Mouse (Mus musculus): Measurements from ENCODE around the gene Gss.
"Not testable (repeated sequence)": the region's sequence is repeated elsewhere in the genome, so short reads cannot be mapped to it uniquely, and the experiment has no call there.

The Gss gene

DNA sequence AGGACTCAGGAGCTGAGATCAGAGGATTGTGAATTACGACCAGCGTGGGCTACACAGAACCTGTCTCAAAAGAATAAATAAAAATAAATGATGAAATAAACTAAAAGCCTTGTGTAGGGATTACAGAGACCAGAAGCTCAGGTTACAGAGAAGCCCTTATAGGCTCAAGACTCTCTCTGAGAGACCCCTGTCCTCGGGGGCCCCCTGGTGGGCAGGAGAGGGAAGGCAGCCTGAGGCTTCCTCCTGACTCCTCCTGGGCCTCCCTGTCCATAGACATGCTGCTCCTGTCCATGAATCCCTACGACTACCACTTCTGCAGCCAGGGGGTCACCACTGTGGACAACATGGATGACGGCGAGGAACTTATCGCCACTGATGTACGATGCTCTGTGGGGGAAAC, 27.2 kb upstream of the Gss start:
- in situ Hi-C loops (cut with MboI, MseI), result loop anchor here in 1 of 2 experiments (5.0 kb wide), 1 partner anchor 108 kb away; no protein-coding TSS in a partner anchor

DNA sequence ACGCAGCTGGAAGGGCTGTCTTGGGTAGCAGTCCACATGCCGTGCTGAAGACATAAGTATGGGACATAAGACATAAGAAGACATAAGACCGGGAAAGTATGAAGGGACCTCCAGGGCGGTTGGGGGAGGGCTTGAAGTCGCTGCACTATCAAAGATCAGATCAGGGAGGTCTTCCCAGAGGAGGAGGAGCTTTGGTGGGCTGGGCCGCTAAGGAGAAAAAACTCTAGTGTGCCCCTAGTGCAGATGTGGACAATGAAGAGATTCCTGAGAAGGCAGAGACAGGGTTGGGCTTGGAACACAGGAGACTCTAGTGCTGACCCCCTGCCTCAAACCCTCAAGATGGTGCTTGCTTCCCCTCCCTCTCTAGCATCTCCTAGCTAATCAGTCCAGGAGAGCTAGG, 24.4 kb upstream of the Gss start:
- in situ Hi-C loops (cut with MboI, MseI), result loop anchor here in 1 of 2 experiments (5.0 kb wide), 1 partner anchor 105 kb away; no protein-coding TSS in a partner anchor

- in situ Hi-C loops (cut with MboI, MseI), result no loop called here
Observed at GRCm38 (mm10) chr2:155613953-155614352, 21.3 kb upstream of the Gss start.

DNA sequence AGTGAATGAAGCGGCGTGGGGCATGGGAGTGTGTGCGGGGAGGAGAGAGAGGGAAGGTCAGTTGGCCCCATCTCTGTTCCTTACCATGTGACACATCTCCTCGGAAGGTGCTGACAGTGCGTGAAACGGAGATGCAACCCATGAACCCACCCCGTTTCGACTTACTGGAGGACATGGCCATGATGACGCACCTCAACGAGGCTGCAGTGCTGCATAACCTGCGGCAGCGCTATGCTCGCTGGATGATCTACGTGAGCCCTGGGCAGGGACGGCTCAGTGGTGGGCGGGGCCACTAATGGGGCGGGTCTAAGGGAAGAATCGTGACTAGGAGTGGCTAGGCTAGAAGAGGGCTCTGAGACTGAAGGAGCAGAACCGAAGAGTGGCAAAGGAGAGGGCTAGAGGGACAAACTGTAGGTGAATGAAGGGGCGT, 20.7 kb upstream of the Gss start:
- in situ Hi-C loops (cut with MboI, MseI), result no loop called here

GRCm38 (mm10) chr2:155611834-155612550, 19.4 kb upstream of the Gss start:
- in situ Hi-C loops (cut with MboI, MseI), result no loop called here

- in situ Hi-C loops (cut with MboI, MseI), result no loop called here
Observed at GRCm38 (mm10) chr2:155610978-155611377, 18.4 kb upstream of the Gss start, which contains the start of gene Myh7b. Myh7b (plus strand) TSS chr2:155611212.

DNA sequence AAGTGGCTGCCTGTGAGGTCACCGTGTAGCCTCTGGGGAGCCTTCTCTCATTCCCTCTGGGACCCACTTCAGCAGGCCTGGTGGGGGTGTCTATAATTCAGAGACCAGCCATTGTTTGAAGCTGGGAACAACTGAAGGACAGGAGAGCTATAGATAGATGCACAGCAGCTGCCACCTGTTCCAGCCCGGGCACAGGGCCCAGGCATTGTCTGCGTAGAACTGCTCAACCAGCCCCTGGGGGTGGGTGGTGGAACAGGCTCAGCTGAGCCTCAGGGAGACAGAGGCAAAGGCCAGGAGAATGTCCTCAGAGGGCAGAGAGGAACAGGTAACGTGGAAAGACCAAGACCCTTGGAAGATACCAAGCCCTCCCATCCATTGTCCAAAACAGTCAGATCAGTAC, 13.8 kb upstream of the Gss start:
- in situ Hi-C loops (cut with MboI, MseI), result no loop called here

DNA sequence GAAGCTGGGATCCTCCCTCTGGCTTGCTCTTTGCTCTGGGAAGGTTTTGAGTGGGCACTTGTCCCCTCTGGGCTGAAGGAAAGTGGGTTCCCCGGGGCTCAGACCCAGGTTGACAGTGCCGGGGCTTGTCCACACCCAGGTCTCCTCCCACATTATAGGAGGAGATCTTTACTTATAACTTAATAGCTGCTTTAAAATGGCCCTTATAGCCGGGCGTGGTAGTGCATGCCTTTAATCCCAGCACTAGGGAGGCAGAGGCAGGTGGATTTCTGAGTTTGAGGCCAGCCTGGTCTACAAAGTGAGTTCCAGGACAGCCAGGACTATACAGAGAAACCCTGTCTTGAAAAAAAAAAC, 12.6 kb upstream of the Gss start:
- in situ Hi-C loops (cut with MboI, MseI), result not testable (repeated sequence)

- in situ Hi-C loops (cut with MboI, MseI), result no loop called here
Observed at GRCm38 (mm10) chr2:155604560-155605235, 12.1 kb upstream of the Gss start.

DNA sequence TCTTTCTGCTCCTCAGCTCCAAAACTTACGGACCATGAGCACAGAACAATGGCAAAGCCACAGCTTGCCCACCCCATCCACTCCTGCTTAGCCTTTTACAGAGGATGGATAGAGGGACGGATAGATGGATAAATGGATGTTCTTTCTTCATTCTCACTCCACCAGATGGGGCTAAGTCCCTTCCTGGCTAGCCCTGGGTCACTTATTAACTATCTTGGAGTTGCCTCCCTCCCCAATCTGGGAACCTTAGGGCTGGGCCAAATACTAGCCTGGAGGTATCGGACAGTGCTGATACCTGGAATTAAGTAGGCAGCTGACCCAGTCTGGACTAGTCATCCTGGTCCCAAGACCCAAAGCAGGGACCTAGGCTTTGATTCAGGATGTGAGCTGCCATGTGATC, 11.1 kb upstream of the Gss start:
- in situ Hi-C loops (cut with MboI, MseI), result no loop called here

GRCm38 (mm10) chr2:155595516-155595915, 2.9 kb upstream of the Gss start:
- in situ Hi-C loops (cut with MboI, MseI), result no loop called here

GRCm38 (mm10) chr2:155592854-155593283, 259 bp upstream of the Gss start:
- in situ Hi-C loops (cut with MboI, MseI), result no loop called here

DNA sequence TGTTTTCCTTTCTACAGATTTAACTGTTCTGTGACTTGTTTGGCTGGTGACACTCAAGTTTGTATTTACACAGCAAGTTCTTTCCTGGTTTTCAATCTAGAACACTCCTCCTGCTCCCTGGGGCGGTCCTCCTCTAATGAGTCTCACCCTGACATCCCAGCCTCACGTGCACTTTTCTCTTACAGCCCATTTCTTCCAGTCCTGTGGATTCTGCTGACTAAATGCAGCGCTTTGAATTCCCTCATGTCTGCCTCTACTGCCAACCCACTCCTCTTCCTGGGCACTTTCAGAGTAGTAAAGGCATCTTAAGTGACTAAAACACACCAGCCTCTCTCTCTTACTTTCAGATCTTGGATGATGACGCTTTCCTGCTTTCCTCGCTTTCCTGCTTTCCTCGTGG, 934 bp downstream of the Gss start:
- in situ Hi-C loops (cut with MboI, MseI), result no loop called here

GRCm38 (mm10) chr2:155590876-155591275, 1.7 kb downstream of the Gss start:
- in situ Hi-C loops (cut with MboI, MseI), result no loop called here

GRCm38 (mm10) chr2:155589521-155589920, 3.1 kb downstream of the Gss start:
- in situ Hi-C loops (cut with MboI, MseI), result loop anchor here in 1 of 2 experiments (10.0 kb wide), 1 partner anchor 75 kb away; the partner anchor contains the start of genes Acss2 and Ggt7

DNA sequence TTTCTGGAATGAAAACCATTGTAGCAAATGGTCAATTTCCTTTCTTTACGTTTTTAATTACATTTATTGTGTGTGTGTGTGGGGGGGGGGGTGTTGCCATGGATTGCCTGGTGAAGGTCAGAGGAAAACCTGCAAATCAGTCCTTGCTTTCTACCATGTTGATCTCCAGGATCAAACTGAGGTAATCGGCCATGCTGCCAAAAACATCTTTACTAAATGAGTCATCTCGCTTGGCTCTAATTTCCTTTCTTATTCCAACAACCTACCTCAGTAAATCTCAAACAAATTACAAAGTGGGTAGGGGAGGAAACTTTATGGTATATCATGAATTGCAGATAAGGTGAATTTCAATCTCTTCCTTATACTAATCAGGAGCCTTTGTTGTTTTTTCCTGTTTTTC, 4.5 kb downstream of the Gss start:
- in situ Hi-C loops (cut with MboI, MseI), result loop anchor here in 1 of 2 experiments (10.0 kb wide), 1 partner anchor 73 kb away; the partner anchor contains the start of genes Acss2 and Ggt7

GRCm38 (mm10) chr2:155585486-155585885, 7.1 kb downstream of the Gss start:
- in situ Hi-C loops (cut with MboI, MseI), result loop anchor here in 1 of 2 experiments (10.0 kb wide), 1 partner anchor 71 kb away; the partner anchor contains the start of genes Acss2 and Ggt7

DNA sequence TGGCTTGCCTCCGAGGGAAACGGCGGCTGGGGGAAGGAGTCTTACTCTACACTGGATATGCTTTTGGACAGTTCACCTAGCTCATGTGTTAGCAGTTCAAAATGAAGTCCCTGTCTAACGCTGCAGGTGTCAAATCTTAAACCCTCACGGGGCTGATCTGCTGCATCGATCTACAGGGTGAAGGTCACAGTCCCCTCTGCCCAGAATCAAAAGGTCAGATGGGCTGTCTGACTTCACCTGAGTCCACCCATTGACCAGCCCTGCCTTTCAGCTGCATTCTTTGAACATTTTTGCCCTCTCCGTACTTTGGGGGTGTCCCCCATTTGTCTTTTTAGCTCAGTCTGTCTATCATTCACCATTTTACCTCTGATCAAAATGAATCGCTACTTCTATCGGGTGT, 7.5 kb downstream of the Gss start:
- in situ Hi-C loops (cut with MboI, MseI), result loop anchor here in 1 of 2 experiments (10.0 kb wide), 1 partner anchor 70 kb away; the partner anchor contains the start of genes Acss2 and Ggt7

DNA sequence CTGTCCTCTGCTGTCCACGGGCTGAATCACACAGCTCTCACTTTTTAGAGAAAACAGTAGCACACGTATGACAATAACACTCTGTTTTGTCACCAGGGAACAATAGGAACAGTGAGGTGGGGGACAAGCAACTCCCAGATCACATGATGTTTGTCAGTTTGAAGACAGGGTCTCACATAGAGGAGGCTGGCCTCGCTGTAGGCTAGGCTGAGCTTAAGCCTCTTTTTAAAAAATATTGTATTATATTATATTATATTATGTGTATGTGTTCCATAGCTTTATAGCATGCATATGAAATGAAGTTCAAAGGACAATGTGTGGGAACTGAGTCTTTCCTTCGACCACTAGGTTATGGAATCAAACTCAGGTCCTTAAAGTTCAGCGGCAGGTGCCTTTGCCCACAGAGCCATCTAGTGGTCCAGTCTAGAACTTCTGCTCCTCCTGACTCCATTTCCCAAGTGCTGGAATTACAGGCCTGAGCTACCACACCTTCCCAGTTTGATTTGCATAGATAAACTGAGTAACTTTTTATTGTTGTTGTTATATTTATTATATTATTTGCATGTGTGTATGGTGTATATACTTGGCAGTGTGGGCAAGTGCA, 8.6 kb downstream of the Gss start:
- in situ Hi-C loops (cut with MboI, MseI), result loop anchor here in 1 of 2 experiments (10.0 kb wide), 1 partner anchor 69 kb away; the partner anchor contains the start of genes Acss2 and Ggt7

- in situ Hi-C loops (cut with MboI, MseI), result loop anchor here in 1 of 2 experiments (10.0 kb wide), 1 partner anchor 68 kb away; the partner anchor contains the start of genes Acss2 and Ggt7
Observed at GRCm38 (mm10) chr2:155582996-155583395, 9.6 kb downstream of the Gss start.

DNA sequence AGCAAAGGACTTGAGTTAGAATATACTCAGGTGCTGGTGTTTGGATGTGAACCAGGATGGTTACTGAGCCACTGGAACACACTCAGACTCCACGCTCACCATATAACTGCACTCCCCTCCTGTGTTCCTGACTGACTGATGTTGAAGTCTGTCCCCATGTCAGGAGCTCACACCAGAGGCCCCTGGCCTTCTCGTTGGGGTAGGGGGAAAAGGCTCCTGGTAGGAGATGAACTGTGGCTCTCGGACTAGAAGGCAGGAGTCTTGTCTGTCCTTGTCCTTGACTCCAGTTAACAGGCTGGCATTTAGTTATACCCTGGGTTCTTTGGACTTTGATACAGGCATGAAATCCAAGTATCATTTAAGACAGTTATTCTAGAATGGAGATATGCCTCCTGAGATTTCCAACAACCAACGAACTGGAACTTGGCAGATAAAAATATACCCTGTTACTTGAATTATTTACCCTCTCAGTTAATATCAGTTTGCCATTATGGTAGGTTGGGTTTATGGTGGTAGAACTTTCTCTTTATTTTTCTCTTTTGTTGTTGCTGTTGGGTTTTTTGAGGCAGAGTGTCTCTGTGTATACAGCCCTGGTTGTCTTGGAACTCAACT, 10.1 kb downstream of the Gss start:
- in situ Hi-C loops (cut with MboI, MseI), result loop anchor here in 1 of 2 experiments (10.0 kb wide), 1 partner anchor 68 kb away; the partner anchor contains the start of genes Acss2 and Ggt7
